Mouse (Mus musculus): Measurements from ENCODE around the gene Gm12216. TPM values are rescaled to one million over a fixed set of nuclear protein-coding genes. Genes with fewer than 3 reads are reported as not detected.
"Not testable (repeated sequence)": the region's sequence is repeated elsewhere in the genome, so short reads cannot be mapped to it uniquely, and the experiment has no call there.

Gm12216 gene
- 1.9 and 2.3 TPM in 2 replicates for polyA plus RNA-seq (2015; fragmentation: Nextera tagmentation; extraction: Ambion mirVana)

GRCm38 (mm10) chr11:53858761-53859580 is at the start of gene Gm12216:
Gene Gm12216 (minus strand): TSS chr11:53859256.
- Histone ChIP-seq H3K4me2 (replicated peaks; ENCODE audit: low read depth) (peak within 1 kb of the TSS; percentile 63), H3K9ac (ENCODE audit: low read length) (peak within 1 kb of the TSS; percentile 67), H3K4me3 (ENCODE audit: low read depth, low read length) (peak within 1 kb of the TSS; percentile 57), H3K27ac (replicated peaks) (peak within 1 kb of the TSS; percentile 53; the same call in 1 of the 2 replicates)
- H3K4me1 ChIP-seq (replicated peaks; ENCODE audit: control insufficient read depth, insufficient read depth); H3K27me3 ChIP-seq (ENCODE audit: control insufficient read depth, insufficient read depth, low read length); H3K36me3 ChIP-seq (ENCODE audit: control insufficient read depth, insufficient read depth, low read length); H3K9me3 ChIP-seq (ENCODE audit: control insufficient read depth, low read length): not testable (repeated sequence)
- DNase-seq (ENCODE audit: low spot score) (peak; percentile 63), ATAC-seq (ENCODE audit: low FRiP score, low TSS enrichment) (peak; percentile 75)
- WGBS = 9% methylated on average over 41 of the region's 50 CpGs

- no peaks in the 10 kb centered on the region for H3K36me3 ChIP-seq (ENCODE audit: control insufficient read depth, insufficient read depth, low read length)
- H3K4me1 ChIP-seq (replicated peaks; ENCODE audit: control insufficient read depth, insufficient read depth) = no peaks in the 10 kb centered on the region
- no peaks in the 10 kb centered on the region for H3K9me3 ChIP-seq (ENCODE audit: control insufficient read depth, low read length)
- H3K9ac ChIP-seq (ENCODE audit: low read length) = no peak overlapping the region
- no peaks in the 10 kb centered on the region for H3K27me3 ChIP-seq (ENCODE audit: control insufficient read depth, insufficient read depth, low read length)
- ATAC-seq (ENCODE audit: low FRiP score, low TSS enrichment) (no peak), DNase-seq (ENCODE audit: low spot score) (no peak)
- TF ChIP-seq CTCF (IDR thresholded peaks at IDR 0.05; ENCODE audit: low read depth) (no peak), EP300 (optimal IDR thresholded peaks at IDR 0.05) (no peak)
- WGBS = 86% methylated on average over 8 of the region's 8 CpGs
- H3K27ac ChIP-seq (replicated peaks) = no peak overlapping the region
- no peak overlapping the region for H3K4me2 ChIP-seq (replicated peaks; ENCODE audit: low read depth)
- no peak overlapping the region for H3K4me3 ChIP-seq (ENCODE audit: low read depth, low read length)
Observed at GRCm38 (mm10) chr11:53908686-53909085, 49.6 kb upstream of the Gm12216 start.

DNA sequence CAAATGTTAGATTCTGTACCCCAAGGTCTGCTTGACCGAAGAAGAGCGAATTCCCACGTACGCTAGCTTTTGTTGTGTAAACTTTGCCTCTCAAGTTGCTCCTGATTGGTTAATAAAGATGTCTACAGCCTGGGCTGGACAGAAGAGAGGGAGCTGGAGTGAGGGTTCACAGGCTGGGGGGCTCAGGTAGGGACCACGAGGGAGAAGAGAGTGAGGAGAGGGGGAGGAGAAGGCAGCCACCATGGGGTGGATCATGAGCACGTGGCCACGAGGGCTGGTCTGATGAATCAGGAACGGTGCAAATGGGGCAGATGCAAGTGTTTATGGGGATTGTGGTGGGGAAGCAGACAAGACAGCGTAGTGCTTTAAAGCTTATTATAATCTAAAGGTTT is 45.5 kb upstream of the Gm12216 start:
- Histone ChIP-seq H3K4me3 (ENCODE audit: low read depth, low read length) (no peak overlapping the region), H3K27me3 (ENCODE audit: control insufficient read depth, insufficient read depth, low read length) (no peaks in the 10 kb centered on the region), H3K27ac (replicated peaks) (no peak overlapping the region; the same call in 1 of the 2 replicates), H3K36me3 (ENCODE audit: control insufficient read depth, insufficient read depth, low read length) (no peaks in the 10 kb centered on the region), H3K4me1 (replicated peaks; ENCODE audit: control insufficient read depth, insufficient read depth) (no peaks in the 10 kb centered on the region), H3K9me3 (ENCODE audit: control insufficient read depth, low read length) (no peaks in the 10 kb centered on the region), H3K9ac (ENCODE audit: low read length) (no peak overlapping the region), H3K4me2 (replicated peaks; ENCODE audit: low read depth) (no peak overlapping the region)
- ATAC-seq (ENCODE audit: low FRiP score, low TSS enrichment) (no peak), DNase-seq (ENCODE audit: low spot score) (no peak)
- WGBS = 48% methylated on average over 9 of the region's 9 CpGs
- no peak for TF ChIP-seq CTCF (IDR thresholded peaks at IDR 0.05; ENCODE audit: low read depth)
- no peak for TF ChIP-seq EP300 (optimal IDR thresholded peaks at IDR 0.05)

GRCm38 (mm10) chr11:53903781-53904533 is 44.9 kb upstream of the Gm12216 start:
- DNase-seq (ENCODE audit: low spot score) (peak; percentile 90), ATAC-seq (ENCODE audit: low FRiP score, low TSS enrichment) (peak; percentile 92)
- 29% methylated on average over 16 of the region's 16 CpGs for WGBS
- Histone ChIP-seq H3K4me3 (ENCODE audit: low read depth, low read length) (no peak overlapping the region), H3K4me2 (replicated peaks; ENCODE audit: low read depth) (no peak overlapping the region), H3K36me3 (ENCODE audit: control insufficient read depth, insufficient read depth, low read length) (no peaks in the 10 kb centered on the region), H3K27ac (replicated peaks) (no peak overlapping the region; the same call in 1 of the 2 replicates), H3K9me3 (ENCODE audit: control insufficient read depth, low read length) (no peaks in the 10 kb centered on the region), H3K27me3 (ENCODE audit: control insufficient read depth, insufficient read depth, low read length) (no peaks in the 10 kb centered on the region), H3K9ac (ENCODE audit: low read length) (no peak overlapping the region), H3K4me1 (replicated peaks; ENCODE audit: control insufficient read depth, insufficient read depth) (no peaks in the 10 kb centered on the region)
- TF ChIP-seq CTCF (IDR thresholded peaks at IDR 0.05; ENCODE audit: low read depth) (no peak), EP300 (optimal IDR thresholded peaks at IDR 0.05) (no peak)

- TF ChIP-seq CTCF (IDR thresholded peaks at IDR 0.05; ENCODE audit: low read depth) (no peak), EP300 (optimal IDR thresholded peaks at IDR 0.05) (no peak)
- ATAC-seq (ENCODE audit: low FRiP score, low TSS enrichment) = no peak
- DNase-seq (ENCODE audit: low spot score) = no peak
- H3K27ac ChIP-seq (replicated peaks) = no peak overlapping the region
- no peaks in the 10 kb centered on the region for H3K36me3 ChIP-seq (ENCODE audit: control insufficient read depth, insufficient read depth, low read length)
- no peak overlapping the region for H3K9ac ChIP-seq (ENCODE audit: low read length)
- H3K9me3 ChIP-seq (ENCODE audit: control insufficient read depth, low read length) = no peaks in the 10 kb centered on the region
- H3K4me2 ChIP-seq (replicated peaks; ENCODE audit: low read depth) = no peak overlapping the region
- no peak overlapping the region for H3K4me3 ChIP-seq (ENCODE audit: low read depth, low read length)
- H3K27me3 ChIP-seq (ENCODE audit: control insufficient read depth, insufficient read depth, low read length) = no peaks in the 10 kb centered on the region
- H3K4me1 ChIP-seq (replicated peaks; ENCODE audit: control insufficient read depth, insufficient read depth) = no peaks in the 10 kb centered on the region
- 90% methylated on average over 14 of the region's 14 CpGs for WGBS
Observed at GRCm38 (mm10) chr11:53902741-53903140, 43.7 kb upstream of the Gm12216 start.

DNA sequence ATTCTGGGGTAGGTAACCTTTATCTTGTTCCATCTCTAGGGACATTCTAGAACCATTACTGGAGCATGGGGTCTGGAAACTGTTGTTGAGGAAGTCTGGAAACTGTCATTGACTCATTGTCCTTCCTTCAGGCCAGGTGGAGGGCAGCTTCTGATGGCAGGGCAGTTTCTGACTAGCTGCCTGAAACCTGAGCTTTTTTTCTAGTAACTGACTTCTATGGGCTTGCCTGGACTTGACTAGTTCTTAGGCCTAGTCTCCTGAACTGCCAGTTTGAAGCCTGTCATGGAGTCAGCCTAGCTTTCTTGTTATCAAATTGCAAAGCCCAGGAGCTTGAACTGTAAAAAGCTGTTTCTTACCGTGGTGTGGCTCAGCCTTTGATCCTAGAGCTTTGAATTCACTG is 41.9 kb upstream of the Gm12216 start:
- Histone ChIP-seq H3K4me2 (replicated peaks; ENCODE audit: low read depth) (no peak overlapping the region), H3K4me1 (replicated peaks; ENCODE audit: control insufficient read depth, insufficient read depth) (no peaks in the 10 kb centered on the region), H3K9me3 (ENCODE audit: control insufficient read depth, low read length) (no peaks in the 10 kb centered on the region), H3K27me3 (ENCODE audit: control insufficient read depth, insufficient read depth, low read length) (no peaks in the 10 kb centered on the region), H3K36me3 (ENCODE audit: control insufficient read depth, insufficient read depth, low read length) (no peaks in the 10 kb centered on the region), H3K9ac (ENCODE audit: low read length) (no peak overlapping the region), H3K4me3 (ENCODE audit: low read depth, low read length) (no peak overlapping the region), H3K27ac (replicated peaks) (0 out of 2 replicates have a peak overlapping the region, but pooled peaks have one; percentile 2)
- no peak for TF ChIP-seq CTCF (IDR thresholded peaks at IDR 0.05; ENCODE audit: low read depth)
- TF ChIP-seq EP300 (optimal IDR thresholded peaks at IDR 0.05) = no peak
- WGBS = 28% methylated on average over 1 of the region's 1 CpGs
- no peak for DNase-seq (ENCODE audit: low spot score)
- ATAC-seq (ENCODE audit: low FRiP score, low TSS enrichment) = no peak
